Mouse (Mus musculus) heart, embryonic 14.5 days (tissue): ENCODE data around the gene Dclre1a. TPM values are rescaled to one million over a fixed set of nuclear protein-coding genes. Genes with fewer than 3 reads are reported as not detected.

Experiments
- ATAC-seq: fragments of 200-750 bp; cut with Nextera tagmentation; 2 replicates; pipeline ENCODE4 v1.8.0; 2017; ENCODE audit warnings: low read depth, moderate TSS enrichment; ENCODE audit not compliant: insufficient number of reproducible peaks, insufficient read depth, low FRiP score
- H3K27ac ChIP-seq, 2 experiments: fragments of 200-500 bp in 1 of 2; fragments of 300-500 bp in 1 of 2; sonication (generic) in 1 of 2; replicated peaks in 1 of 2; 2 replicates each; pipeline ENCODE4 v1.5.1; 2012 to 2014; ENCODE audit warnings: low read depth in 2 of 2, low read length in 2 of 2, control low read depth in 1 of 2, mild to moderate bottlenecking in 1 of 2, mixed read lengths in 1 of 2; ENCODE audit not compliant: control insufficient read depth in 1 of 2, insufficient read depth in 1 of 2
- H3K27me3 ChIP-seq: fragments of 300-500 bp; sonication (generic); 2 replicates; pipeline ENCODE4 v1.6.1; 2014; ENCODE audit warnings: mild to moderate bottlenecking, low read length, control low read depth; ENCODE audit not compliant: control insufficient read depth, insufficient read depth
- H3K36me3 ChIP-seq: fragments of 300-500 bp; sonication (generic); 2 replicates; pipeline ENCODE4 v1.6.1; 2014; ENCODE audit warnings: mild to moderate bottlenecking, control low read depth, low read length, mixed read lengths; ENCODE audit not compliant: control insufficient read depth, insufficient read depth
- H3K4me1 ChIP-seq, 2 experiments: fragments of 200-500 bp in 1 of 2; fragments of 300-500 bp in 1 of 2; sonication (generic) in 1 of 2; 2 replicates each; pipeline ENCODE4 v1.6.1; 2012 to 2014; ENCODE audit warnings: low read length in 2 of 2, control low read depth in 1 of 2, mixed read lengths in 1 of 2; ENCODE audit not compliant: control insufficient read depth in 2 of 2, insufficient read depth in 2 of 2
- H3K4me2 ChIP-seq: fragments of 300-500 bp; sonication (generic); 2 replicates; pipeline ENCODE4 v1.6.1; 2014; ENCODE audit warnings: mild to moderate bottlenecking, low read length
- H3K4me3 ChIP-seq, 2 experiments: fragments of 200-500 bp in 1 of 2; fragments of 300-500 bp in 1 of 2; sonication (generic) in 1 of 2; 2 replicates each; pipeline ENCODE4 v1.5.1; 2012 to 2014; ENCODE audit warnings: low read length in 2 of 2, mild to moderate bottlenecking in 2 of 2, control low read depth in 1 of 2, low read depth in 1 of 2, moderate library complexity in 1 of 2; ENCODE audit not compliant: control insufficient read depth in 1 of 2, insufficient read depth in 1 of 2
- H3K9ac ChIP-seq: fragments of 300-500 bp; sonication (generic); 2 replicates; pipeline ENCODE4 v1.6.1; 2014; ENCODE audit warnings: mild to moderate bottlenecking, low read length
- H3K9me3 ChIP-seq: fragments of 300-500 bp; sonication (generic); 2 replicates; pipeline ENCODE4 v1.6.1; 2016; ENCODE audit warnings: low read length, control low read depth; ENCODE audit not compliant: control insufficient read depth
- WGBS: fragments of 180-500 bp; shearing (Covaris S2); extraction: QIAGEN DNeasy Blood & Tissue Kit; methylation state at CpG from one replicate; pipeline ENCODE4 v1.1.7; 2014; 5-methylcytosine and 5-hydroxymethylcytosine counted together
- polyA plus RNA-seq: library from polyadenylated mRNA; unstranded; fragments of >200 nt; fragmentation: Nextera tagmentation; extraction: Ambion mirVana; gene quantifications from 2 replicates; pipeline ENCODE4 v1.2.1, GENCODE M21; 2014

Gene Dclre1a
- polyA plus RNA-seq, 1 experiment from 2014 or later, result 12.4 TPM

DNA sequence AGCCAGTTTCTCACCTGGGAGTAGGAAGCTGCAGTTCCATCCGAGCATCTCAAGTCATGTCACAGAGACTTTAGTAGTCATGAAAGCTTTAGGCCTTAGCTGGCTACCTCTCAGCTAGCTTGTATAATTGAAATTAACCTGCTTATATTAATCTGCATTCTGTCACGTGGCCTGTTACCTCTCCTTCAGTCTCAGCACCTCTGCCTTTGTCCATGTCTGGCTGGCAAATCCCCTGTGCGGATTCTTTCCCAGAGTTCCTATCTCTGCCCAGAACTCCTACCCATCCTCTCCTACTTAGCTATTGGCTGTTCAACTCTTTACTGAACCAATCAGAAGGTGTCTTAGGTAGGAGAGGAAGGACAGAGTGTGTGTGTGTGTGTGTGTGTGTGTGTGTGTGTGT, 36.3 kb upstream of the Dclre1a start:
- Histone ChIP-seq H3K4me2 (no peak overlapping the region), H3K36me3 (peaks cover 50% of the 10 kb centered on the region), H3K27ac (no peak overlapping the region), H3K4me3 (no peak overlapping the region), H3K9ac (no peak overlapping the region), H3K4me1 (peaks cover 9 to 15% of the 10 kb centered on the region in 2 experiments), H3K27me3 (no peaks in the 10 kb centered on the region), H3K9me3 (no peaks in the 10 kb centered on the region)
- ATAC-seq, result no peak
- 87% methylated on average over 3 of the region's 3 CpGs for WGBS

DNA sequence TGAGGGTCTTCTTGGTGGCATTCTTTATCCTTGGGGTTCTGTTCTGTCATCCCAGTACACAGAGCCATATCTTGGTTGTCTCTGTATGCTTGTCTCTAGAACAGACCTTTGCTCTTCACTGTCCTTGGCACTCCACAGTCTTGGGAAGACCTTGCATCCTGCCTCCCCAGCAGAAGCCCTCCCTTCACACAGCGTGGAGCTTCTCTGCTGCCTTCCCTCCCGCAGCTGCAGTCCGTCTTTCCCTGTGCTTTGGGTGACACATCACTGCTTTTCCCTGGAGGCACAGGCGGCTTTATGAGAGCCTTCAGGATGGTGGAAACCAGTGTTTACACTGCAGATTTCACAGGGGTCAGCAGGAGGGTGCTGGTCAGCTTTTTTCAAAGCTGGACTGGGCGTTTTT, 35.8 kb upstream of the Dclre1a start:
- H3K9me3 ChIP-seq, result no peaks in the 10 kb centered on the region
- ATAC-seq, result no peak
- no peak overlapping the region for H3K4me2 ChIP-seq
- H3K4me1 ChIP-seq, result peaks cover 6 to 10% of the 10 kb centered on the region in 2 experiments
- H3K27me3 ChIP-seq, result no peaks in the 10 kb centered on the region
- no peak overlapping the region for H3K27ac ChIP-seq
- no peak overlapping the region for H3K9ac ChIP-seq
- 67% methylated on average over 5 of the region's 5 CpGs for WGBS
- peaks cover 45% of the 10 kb centered on the region for H3K36me3 ChIP-seq
- H3K4me3 ChIP-seq, result no peak overlapping the region

DNA sequence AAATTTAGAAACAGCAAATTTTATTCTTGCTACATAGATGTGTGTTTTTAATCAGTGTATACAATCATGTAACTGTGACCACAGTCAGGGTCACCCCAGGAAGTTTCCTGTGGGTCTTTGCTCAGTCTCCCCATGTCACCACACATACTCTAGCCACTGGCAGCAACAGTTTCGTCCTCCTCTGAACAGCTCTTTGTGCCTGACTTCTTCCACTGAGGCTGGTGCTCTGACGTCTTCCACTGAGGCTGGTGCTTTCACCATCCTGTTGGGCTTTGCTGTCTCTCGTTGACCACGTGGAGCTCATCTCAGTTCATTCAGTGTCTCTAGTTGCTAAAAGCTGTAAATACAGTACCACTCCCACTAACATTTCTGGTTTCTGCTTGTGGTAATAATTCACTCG, 34.0 kb upstream of the Dclre1a start:
- H3K4me1 ChIP-seq, result no peaks in the 10 kb centered on the region
- WGBS, result 83% methylated on average over 5 of the region's 5 CpGs
- H3K27me3 ChIP-seq, result no peaks in the 10 kb centered on the region
- H3K9me3 ChIP-seq, result no peaks in the 10 kb centered on the region
- H3K27ac ChIP-seq, result no peak overlapping the region
- H3K4me2 ChIP-seq, result no peak overlapping the region
- H3K4me3 ChIP-seq, result no peak overlapping the region
- H3K36me3 ChIP-seq, result peaks cover 45% of the 10 kb centered on the region
- H3K9ac ChIP-seq, result no peak overlapping the region
- no peak for ATAC-seq

DNA sequence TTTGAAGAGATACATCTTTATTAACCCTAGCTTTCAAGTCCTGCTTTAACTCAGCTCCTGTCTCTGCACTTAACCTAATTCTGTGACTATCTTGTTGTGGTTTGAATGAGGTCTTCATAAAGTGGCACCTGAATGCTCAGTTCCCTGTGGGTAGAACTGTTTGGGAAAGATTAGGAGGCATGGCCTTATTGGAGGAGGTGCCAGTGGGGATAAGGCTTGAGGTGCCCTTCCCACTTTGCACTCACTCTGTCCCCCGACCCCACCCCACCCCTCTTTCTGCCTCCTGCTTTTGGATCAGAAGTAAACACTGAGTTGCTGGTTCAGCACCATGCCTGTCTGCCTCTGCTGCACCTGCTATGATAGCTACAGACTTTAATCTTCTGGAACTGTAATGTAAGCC, 29.8 kb upstream of the Dclre1a start:
- ATAC-seq, result no peak
- Histone ChIP-seq H3K36me3 (peaks cover 50% of the 10 kb centered on the region), H3K27ac (no peak overlapping the region), H3K27me3 (no peaks in the 10 kb centered on the region), H3K4me1 (no peaks in the 10 kb centered on the region), H3K4me3 (no peak overlapping the region), H3K9ac (no peak overlapping the region), H3K9me3 (no peaks in the 10 kb centered on the region), H3K4me2 (no peak overlapping the region)
- 94% methylated on average over 1 of the region's 1 CpGs for WGBS

DNA sequence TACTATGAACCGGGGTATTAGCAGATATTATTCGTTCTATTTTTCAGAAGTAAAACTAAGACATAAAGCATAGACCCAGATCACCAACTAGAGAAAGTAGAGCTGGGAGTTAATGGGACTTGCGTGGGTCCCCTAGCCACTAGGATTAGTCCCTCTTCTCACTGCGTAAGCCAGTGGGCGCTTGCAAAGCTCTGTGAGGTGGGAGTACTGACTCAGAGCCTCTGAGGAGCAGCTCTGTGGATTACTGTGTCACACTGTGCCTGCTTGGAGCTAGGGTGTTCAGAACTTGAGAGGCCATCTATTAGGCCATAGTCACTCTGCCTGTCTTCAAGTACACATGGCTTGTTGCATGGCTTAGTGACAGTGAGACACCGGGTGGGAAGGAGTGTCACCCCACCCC, 25.2 kb upstream of the Dclre1a start:
- WGBS, result 92% methylated on average over 6 of the region's 6 CpGs
- H3K4me1 ChIP-seq, result peaks cover 5 to 14% of the 10 kb centered on the region in 2 experiments
- H3K36me3 ChIP-seq, result peaks cover 45% of the 10 kb centered on the region
- no peak overlapping the region for H3K4me3 ChIP-seq
- H3K27me3 ChIP-seq, result no peaks in the 10 kb centered on the region
- no peak overlapping the region for H3K9ac ChIP-seq
- no peak for ATAC-seq
- H3K27ac ChIP-seq, result no peak overlapping the region
- H3K4me2 ChIP-seq, result no peak overlapping the region
- no peaks in the 10 kb centered on the region for H3K9me3 ChIP-seq

DNA sequence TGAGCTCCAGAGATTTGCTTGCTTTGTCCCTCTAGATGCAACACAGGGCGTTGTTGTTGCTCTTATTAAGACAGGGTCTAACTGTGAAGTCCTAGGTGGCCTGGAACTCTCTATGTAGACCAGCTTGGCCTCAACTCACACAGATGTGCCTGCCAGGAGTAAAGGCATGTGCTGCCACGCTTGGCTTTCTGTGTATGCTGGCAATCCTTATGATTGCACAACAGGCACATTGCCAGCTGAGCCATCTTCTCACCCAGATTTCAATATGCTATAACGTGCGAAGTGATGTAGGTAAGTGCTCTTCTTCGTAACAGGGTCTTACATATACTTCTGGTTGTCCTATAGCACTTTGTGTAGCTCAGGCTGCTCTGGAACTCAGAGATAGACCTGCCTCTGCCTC, 23.9 kb upstream of the Dclre1a start:
- H3K27ac ChIP-seq, result no peak overlapping the region
- H3K27me3 ChIP-seq, result no peaks in the 10 kb centered on the region
- no peak for ATAC-seq
- H3K9ac ChIP-seq, result no peak overlapping the region
- no peak overlapping the region for H3K4me2 ChIP-seq
- H3K9me3 ChIP-seq, result no peaks in the 10 kb centered on the region
- H3K36me3 ChIP-seq, result peaks cover 36% of the 10 kb centered on the region
- H3K4me3 ChIP-seq, result no peak overlapping the region
- H3K4me1 ChIP-seq, result peaks cover 5 to 14% of the 10 kb centered on the region in 2 experiments
- WGBS, result 90% methylated on average over 5 of the region's 5 CpGs

DNA sequence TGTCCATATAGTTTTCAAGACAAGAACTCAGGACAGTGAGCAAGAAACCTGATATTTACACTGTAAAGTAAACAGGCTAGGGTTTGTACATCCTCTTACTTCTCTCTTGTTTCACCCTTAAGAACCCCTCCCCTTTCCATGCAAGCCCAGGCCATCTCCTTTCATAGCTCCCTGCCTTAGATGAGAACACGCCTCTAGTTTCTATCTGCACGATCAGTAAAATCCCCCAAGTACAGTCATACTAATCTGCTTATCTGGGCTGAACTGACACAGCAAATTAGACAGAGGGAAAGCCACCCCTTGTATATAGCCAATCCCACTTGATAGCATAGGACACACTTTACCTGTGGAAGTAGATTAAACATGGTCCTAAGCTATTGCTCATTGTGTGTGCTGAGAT, 23.2 kb upstream of the Dclre1a start:
- ATAC-seq, result no peak
- Histone ChIP-seq H3K9me3 (no peaks in the 10 kb centered on the region), H3K4me2 (no peak overlapping the region), H3K27ac (no peak overlapping the region), H3K36me3 (peaks cover 31% of the 10 kb centered on the region), H3K4me3 (no peak overlapping the region), H3K4me1 (peaks cover 5 to 14% of the 10 kb centered on the region in 2 experiments), H3K27me3 (no peaks in the 10 kb centered on the region), H3K9ac (no peak overlapping the region)
- WGBS, result 80% methylated on average over 2 of the region's 2 CpGs

DNA sequence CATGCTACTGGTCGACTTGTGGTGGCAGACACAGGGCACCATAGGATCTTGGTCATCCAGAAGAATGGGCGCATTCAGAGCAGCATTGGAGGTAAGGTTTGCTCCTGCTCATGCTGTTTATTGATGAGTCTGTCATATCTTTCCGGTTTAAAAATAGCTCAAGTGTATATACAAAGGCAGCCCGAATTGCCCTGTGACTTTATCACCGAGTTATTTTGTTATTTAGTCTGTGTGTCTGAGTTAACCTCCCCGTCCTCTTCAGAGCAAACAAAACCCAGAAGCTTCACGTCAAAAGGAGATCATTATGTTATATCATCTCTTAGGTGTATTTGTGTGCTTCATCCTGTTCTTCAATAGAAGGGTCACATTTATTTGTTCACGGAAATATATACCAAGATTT, 22.8 kb upstream of the Dclre1a start:
- WGBS, result 50% methylated on average over 8 of the region's 8 CpGs
- no peak for ATAC-seq

More for the DNA sequence above, 22.8 kb upstream of the Dclre1a start:
- H3K36me3 ChIP-seq, result peaks cover 26% of the 10 kb centered on the region
- no peak overlapping the region for H3K4me2 ChIP-seq
- H3K9ac ChIP-seq, result no peak overlapping the region
- H3K4me3 ChIP-seq, result no peak overlapping the region
- no peak overlapping the region for H3K27ac ChIP-seq
- no peaks in the 10 kb centered on the region for H3K27me3 ChIP-seq
- peaks cover 5 to 14% of the 10 kb centered on the region in 2 experiments for H3K4me1 ChIP-seq
- no peaks in the 10 kb centered on the region for H3K9me3 ChIP-seq
